Mouse (Mus musculus): Measurements from ENCODE around the gene Hexdc. TPM values are rescaled to one million over a fixed set of nuclear protein-coding genes. Genes with fewer than 3 reads are reported as not detected.

Hexdc gene
- polyA plus RNA-seq (2012; rRNA removed; ENCODE audit: low replicate concordance) = 21.6 and 29.7 TPM in 2 replicates

DNA sequence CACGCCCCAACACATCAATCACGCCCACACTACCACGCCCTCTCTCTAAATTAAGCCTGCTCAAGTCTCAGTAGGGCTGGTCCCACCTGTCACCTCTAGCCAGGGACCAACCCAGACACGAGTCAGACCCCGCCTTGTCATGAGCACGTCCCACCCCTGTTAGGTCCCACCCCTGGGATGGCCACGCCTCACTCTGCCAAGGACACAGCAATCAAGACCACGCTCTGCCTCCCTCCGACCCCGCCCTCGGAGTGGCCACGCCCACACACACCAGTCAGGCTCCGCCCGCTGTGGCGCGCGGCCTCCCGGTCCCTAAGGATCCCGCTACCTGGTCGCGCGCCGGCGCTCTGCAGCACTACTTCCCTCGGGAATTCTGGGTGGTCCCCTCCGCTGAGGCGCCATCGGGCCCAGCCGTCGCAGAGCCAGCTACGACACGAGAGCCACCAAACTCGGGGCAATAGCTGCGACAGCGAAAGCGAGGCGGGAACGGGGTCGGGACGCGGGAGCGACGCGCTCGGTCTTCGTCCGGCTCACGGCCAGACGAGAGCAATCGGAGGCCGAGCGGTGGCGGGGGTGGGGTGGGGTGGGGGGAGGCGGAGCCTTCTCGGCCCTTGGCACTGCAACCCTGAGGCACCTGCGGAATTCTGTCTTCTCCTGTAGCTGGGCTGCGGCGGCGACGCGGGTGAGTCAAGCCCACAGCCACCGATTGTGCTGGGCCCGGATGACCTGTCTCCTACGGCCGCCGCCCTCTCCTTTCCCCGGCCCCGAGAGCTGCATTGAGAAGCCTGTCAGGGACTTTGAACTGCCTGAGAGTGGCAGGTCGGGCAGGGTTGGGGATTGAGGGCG is at the start of gene Hexdc, which contains the start of gene Ogfod3:
Gene Hexdc, plus strand, starts transcription at position 273 of the 846 bp plus-strand sequence.
Gene Ogfod3, minus strand, starts transcription at position 551 of the 846 bp plus-strand sequence.

DNA sequence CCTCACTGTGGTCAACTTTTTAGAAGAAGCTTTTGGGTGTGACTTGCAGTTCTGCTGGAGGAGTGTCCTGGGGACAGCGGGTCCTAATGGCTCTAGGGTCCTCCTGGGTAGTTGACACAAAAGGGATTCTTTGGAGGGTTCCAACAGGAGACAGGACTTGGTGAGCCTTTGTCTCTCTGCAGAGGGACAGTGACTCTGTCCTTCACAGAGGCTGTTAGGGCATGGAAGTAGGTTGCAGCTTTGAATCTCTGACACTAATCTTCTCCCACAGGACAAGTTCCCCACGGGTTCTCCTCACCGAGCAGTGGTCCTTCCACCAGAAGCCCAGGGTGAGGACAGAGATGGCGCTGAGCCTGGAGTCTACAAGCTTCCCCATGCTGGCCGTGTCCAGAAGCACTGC is 44.3 kb upstream of the Hexdc start, which contains the start of gene Uts2r:
Gene Uts2r, plus strand, starts transcription at position 301 of the 400 bp plus-strand sequence.

DNA sequence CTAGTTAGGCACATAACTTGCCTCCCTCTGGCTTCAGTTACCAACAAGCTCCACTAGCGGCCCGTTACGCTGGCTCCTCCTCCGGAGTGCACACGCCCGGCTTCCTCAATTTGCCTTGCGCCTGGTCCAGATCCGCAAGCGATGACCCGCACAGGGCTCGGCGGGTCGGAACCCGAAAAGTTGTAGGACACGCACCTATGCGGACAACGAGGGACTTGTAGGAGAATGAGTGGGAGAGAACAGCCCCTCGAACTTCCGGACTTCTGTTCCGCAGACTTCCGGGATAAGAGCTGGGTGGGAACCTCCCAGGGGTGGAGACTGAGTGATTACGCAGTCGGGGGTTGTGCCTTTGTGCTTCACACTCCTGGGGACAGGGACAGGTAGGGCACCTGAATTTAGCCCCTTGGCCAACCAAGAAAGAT is 24.8 kb downstream of the Hexdc start, which contains the start of gene Cybc1:
Gene Cybc1, minus strand, starts transcription at position 305 of the 422 bp plus-strand sequence.

DNA sequence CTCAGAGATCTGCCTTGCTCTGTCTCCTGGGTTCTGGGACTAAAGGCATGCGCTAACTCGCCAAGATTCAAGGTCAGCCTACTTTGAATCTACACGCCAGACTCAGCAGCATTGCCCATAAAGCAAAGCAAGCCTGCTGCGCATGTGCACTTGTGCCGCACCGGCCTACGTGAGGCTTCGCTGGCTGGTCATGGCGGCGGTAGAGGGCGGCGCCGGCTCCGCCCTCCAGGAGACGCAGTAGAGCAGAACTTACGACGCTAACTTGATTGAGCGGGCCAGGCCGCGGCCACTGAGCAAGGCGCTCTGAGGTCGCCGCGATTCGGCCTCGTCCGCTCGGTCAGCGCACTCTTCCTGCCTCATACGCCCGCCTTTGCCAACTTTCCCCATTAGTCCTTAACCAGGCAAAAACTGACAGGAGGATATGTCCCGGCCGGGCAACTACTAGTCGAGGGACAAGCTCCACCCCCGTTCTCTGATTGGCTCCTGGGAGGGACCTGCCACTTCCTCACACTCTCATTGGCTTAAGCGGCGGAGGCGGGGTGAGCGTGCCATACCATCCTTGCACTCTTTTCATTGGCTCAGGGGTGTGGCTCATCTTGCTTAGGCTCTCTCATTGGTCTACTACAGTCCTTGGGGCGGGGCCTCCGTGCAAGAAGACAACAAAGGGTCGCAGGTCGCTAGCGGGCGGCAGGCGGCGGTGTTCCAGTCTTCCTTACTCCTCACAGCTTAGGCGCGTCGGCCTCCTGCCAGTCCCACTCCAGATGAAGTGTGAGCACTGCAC is 32.5 kb downstream of the Hexdc start, which contains the start of gene Narf:
Gene Narf, plus strand, starts transcription at position 690 of the 781 bp plus-strand sequence.

DNA sequence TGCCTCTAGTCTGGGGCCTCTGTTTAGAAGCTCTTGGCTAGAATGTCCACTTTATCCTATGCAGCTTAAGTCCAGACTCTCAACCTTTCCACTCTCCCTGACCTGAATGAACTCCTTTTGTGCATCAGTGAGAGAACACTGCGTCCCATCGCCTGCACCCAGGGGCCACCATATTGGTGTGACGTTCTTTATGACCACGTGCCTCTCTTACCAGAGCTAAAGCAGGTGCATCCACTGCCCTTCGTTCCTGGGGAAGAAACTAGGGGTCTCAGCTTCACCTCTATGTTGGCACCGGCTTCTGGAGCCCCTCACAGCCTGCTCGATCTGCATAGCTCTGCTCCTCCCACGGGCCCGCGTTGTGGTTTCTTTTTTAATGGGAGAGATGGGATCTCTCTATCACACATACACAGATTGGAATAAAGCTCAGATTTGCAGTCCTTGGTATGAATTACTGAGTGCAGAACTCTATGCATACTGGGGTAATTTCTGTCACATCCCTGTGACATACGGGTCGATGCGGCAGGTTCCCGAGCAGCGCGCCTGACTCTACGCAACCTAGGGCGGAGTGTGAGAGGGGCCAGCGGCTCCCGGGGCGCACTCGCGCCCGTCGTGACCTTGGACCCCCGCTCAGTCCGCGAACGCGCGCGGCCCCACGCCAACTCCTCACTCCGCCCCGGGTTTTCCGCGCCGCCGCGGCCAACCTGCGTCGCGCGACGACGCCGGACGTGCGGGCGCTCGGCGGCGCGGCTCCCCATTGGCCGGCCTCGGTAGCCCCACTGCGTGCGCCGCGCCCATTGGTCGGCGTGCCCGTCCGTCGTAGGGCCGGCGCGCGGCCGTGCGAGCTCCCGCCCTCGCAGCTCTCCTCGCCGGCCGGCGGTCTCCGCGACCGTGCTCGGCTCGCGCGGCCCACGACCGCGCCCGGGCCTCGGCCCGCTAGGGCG is 55.2 kb downstream of the Hexdc start, which contains the start of gene Foxk2:
Gene Foxk2, plus strand, starts transcription at position 831 of the 941 bp plus-strand sequence.

Other genes starting within 250 kb of the Hexdc start
- 33.6 and 40.6 TPM in 2 replicates for gene Csnk1d, start 213.1 kb upstream of the Hexdc start, polyA plus RNA-seq (2012; rRNA removed; ENCODE audit: low replicate concordance)
- 32.2 and 59.4 TPM in 2 replicates for gene Cd7, start 165.0 kb upstream of the Hexdc start, polyA plus RNA-seq (2012; rRNA removed; ENCODE audit: low replicate concordance)
- gene Sectm1b, start 140.9 kb upstream of the Hexdc start, polyA plus RNA-seq (2012; rRNA removed; ENCODE audit: low replicate concordance) = 107 and 277 TPM in 2 replicates
- 3.3 and 8.6 TPM in 2 replicates for gene Sectm1a, start 123.2 kb upstream of the Hexdc start, polyA plus RNA-seq (2012; rRNA removed; ENCODE audit: low replicate concordance)
- gene Tex19.2, start 85.8 kb upstream of the Hexdc start, polyA plus RNA-seq (2012; rRNA removed; ENCODE audit: low replicate concordance) = 0.08 and 0.18 TPM in 2 replicates
- not detected in 2 replicates for gene Tex19.1, start 58.3 kb upstream of the Hexdc start, polyA plus RNA-seq (2012; rRNA removed; ENCODE audit: low replicate concordance)
- gene Uts2r, start 44.2 kb upstream of the Hexdc start, polyA plus RNA-seq (2012; rRNA removed; ENCODE audit: low replicate concordance) = not detected in 2 replicates
- gene Ogfod3, start 278 bp downstream of the Hexdc start, polyA plus RNA-seq (2012; rRNA removed; ENCODE audit: low replicate concordance) = 18.2 and 19.4 TPM in 2 replicates
- gene Cybc1, start 24.9 kb downstream of the Hexdc start, polyA plus RNA-seq (2012; rRNA removed; ENCODE audit: low replicate concordance) = 13.3 and 14.8 TPM in 2 replicates
- 21.3 and 26.4 TPM in 2 replicates for gene Narf, start 32.8 kb downstream of the Hexdc start, polyA plus RNA-seq (2012; rRNA removed; ENCODE audit: low replicate concordance)
- 15.5 and 25.4 TPM in 2 replicates for gene Foxk2, start 55.6 kb downstream of the Hexdc start, polyA plus RNA-seq (2012; rRNA removed; ENCODE audit: low replicate concordance)
- 19.7 and 21.2 TPM in 2 replicates for gene Wdr45b, start 150.0 kb downstream of the Hexdc start, polyA plus RNA-seq (2012; rRNA removed; ENCODE audit: low replicate concordance)
- 0.56 and 0.75 TPM in 2 replicates for gene Rab40b, start 183.8 kb downstream of the Hexdc start, polyA plus RNA-seq (2012; rRNA removed; ENCODE audit: low replicate concordance)
- gene Fn3krp, start 217.0 kb downstream of the Hexdc start, polyA plus RNA-seq (2012; rRNA removed; ENCODE audit: low replicate concordance) = 0.66 and 1.1 TPM in 2 replicates
- gene Fn3k, start 230.5 kb downstream of the Hexdc start, polyA plus RNA-seq (2012; rRNA removed; ENCODE audit: low replicate concordance) = 0.40 and 0.41 TPM in 2 replicates
- 27.9 and 31.1 TPM in 2 replicates for gene Tbcd, start 247.5 kb downstream of the Hexdc start, polyA plus RNA-seq (2012; rRNA removed; ENCODE audit: low replicate concordance)

All from duodenum, adult 2 months (tissue).